Mouse (Mus musculus): ENCODE results near the gene Slc1a1.

Gene Slc1a1

DNA sequence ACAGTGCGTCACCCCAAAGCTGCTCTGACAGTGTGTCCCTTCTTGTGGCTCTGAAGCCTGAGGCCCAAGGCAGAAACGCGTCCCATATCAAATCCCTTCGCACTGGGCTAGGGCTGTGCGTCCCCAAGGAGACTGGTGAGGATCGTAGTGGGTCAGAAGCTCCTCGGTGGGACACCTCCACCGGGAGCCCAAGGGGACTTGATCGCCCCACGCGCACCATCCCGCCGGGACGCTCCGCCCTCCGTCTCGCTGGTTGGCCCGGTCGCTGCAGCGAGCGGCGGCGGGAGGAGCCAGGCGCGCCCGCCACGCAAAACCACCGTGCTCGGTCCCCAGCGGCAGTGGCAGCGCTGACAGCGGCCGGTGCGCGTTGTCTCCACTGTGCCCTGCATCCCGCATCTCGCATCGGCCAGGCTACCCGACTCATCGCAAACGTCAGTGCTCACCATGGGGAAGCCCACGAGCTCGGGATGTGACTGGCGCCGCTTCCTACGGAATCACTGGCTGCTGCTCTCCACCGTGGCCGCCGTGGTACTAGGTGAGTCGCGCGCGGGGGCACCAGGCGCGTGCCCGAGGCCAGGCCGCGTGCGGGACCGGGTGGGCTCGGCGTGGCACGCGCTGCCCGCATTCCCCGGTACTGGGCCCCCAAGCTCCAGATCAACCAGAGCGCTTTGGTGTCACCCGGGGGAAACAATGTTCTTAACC, at the start of gene Slc1a1:
Gene Slc1a1 (plus strand): TSS at position 252 of the 702 bp plus-strand sequence.
- DNase-seq, result peak; percentile 61

GRCm38 (mm10) chr19:28790196-28790595, 44.7 kb upstream of the Slc1a1 start:
- no peak for DNase-seq

- no peak for DNase-seq
Measured at GRCm38 (mm10) chr19:28793307-28793706, 41.5 kb upstream of the Slc1a1 start.

DNA sequence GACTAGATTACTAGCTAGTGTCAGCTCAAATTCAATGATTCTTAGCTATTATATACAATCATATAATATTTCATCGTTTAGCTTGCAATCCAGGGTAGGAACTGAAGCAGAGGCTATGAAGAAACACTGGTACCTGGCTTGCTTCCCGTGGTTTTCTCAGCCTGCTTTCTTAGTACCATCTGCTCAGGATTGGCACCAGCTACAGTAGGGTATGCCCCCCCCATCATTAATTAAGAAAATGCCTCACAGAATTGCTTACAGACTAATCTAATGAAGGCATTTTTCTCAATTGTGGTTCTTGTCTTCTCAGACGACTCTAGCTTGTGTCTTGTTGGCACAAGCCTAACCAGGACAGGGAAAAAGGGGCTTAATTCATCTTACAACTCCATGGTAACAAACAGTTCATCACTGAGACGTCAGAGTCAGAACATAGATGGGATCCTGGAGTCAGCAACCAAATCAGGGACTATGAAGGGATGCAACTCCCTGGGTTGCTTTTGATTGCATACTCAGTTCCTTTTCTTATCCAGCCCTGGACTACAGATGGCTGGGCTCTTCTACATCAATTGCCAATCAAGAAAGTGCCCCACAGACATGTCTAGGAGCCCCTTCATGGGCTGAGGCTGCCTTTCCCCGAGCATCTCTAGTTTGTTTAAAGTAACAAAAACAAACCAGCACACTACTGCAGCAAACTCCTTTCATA, 38.6 kb upstream of the Slc1a1 start:
- DNase-seq, result no peak

- DNase-seq, result no peak
Measured at GRCm38 (mm10) chr19:28796966-28797365, 37.9 kb upstream of the Slc1a1 start.

DNA sequence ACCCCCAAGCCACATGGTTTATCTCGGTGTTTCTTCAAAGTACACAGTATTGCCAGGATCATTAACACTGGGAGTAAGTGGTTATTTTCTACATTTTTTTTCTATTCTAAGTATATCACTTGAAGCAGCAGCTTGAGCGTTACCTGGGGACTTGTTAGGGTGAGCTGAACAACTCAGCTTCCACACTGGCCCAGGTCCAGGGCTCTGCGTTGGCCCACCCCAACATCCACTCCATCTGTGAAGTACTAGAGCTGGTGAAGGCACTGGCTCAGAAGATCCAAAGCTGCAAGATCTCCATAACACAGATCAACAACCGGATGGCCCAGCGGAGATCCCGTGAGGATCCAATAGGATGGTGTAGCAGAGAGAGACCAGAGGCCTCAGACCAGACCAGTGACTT, 37.2 kb upstream of the Slc1a1 start:
- DNase-seq, result no peak

DNA sequence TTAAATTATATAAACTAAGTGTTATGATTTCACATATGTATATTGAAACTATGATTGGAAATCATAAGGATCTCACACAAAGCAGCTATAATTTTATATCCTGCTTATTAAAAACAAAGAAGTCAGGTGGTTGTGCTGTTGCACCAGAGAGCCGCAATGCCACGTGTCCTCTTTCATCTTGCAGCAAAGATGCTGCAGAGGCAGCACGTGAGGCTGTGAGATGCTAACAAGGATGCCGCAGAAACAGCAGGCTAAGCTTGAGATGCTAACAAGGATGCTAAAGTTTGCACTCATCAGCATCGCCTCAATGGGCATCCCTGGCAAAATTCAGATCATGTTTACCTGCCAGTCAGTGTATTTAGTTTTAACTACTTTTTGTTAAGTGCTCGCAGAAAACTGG, 34.4 kb upstream of the Slc1a1 start:
- DNase-seq, result no peak

- DNase-seq, result no peak
Measured at GRCm38 (mm10) chr19:28806276-28806675, 28.6 kb upstream of the Slc1a1 start.

- DNase-seq, result no peak
Measured at GRCm38 (mm10) chr19:28806821-28807496, 27.9 kb upstream of the Slc1a1 start.

GRCm38 (mm10) chr19:28807497-28807871, 27.4 kb upstream of the Slc1a1 start:
- no peak for DNase-seq

DNA sequence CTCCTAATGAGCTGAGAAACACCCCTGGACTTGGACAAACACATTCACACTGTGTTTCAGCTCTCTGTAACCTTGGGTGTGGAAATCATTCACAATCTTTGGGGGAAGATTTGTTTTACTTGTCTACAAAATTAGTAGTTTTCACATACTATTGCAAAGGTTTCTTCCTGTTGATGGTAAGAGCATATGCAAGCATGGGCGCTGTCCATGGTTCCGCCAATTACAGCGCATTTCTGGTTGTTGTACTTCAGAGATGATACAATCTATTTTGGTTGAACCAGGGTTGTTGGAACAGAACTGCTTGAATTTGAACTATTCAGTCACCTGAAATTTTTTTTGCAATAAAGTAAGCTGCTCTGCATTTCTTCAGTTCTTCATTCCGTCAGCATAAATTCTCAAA, 16.6 kb upstream of the Slc1a1 start:
- peak; percentile 6 for DNase-seq

DNA sequence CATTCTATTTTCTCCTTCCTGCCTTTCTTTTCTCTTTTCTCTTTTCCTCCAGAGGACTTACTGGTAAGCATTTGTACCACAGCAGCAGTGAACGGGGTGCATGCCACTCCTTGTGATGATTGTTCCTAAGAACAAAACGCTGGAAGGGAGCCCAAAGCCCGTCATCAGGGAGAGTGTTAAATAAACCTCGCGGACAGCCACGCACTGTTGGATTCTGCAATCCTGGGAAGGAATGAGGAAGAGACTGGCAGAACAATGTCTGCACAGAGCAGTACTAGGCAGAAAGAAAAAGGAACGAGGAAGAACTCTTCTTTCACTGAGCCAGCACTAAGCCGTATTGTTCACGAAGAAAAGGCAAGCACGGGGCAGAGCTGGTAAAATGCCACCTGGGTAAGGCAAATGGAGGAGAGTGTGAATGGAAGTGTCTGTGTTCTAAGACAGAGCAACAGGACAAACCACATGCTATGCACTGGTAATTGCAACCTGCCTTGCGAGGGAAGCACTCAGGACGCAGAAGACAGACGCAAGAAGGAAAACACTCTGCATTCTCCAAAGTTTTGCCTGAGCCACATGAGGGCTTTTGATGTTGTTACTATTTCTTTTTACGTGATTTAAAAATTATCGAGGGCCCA, 7.0 kb upstream of the Slc1a1 start:
- DNase-seq, result peak; percentile 79

- peak; percentile 38 for DNase-seq
Measured at GRCm38 (mm10) chr19:28831324-28831723, 3.5 kb upstream of the Slc1a1 start.

GRCm38 (mm10) chr19:28832605-28833004, 2.2 kb upstream of the Slc1a1 start:
- DNase-seq, result no peak

DNA sequence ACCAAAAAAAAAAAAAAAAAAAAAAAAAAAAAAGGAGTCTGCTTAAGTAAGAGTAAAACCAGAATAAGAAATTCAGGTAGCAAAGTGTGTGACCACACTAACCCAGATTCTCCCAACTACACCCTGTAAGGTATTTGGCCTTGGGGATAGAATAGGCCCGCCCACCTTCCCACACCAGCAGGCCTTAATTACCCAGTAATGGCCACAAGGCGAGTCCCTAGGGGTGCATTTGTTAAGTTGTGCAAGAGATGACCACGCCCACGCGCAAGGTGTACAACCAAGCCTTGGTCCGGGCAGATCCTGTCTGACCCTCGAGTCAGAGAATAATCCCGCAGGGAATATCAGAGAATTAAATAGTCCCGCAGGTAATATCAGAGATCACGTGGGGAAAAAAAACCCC, 461 bp upstream of the Slc1a1 start:
- peak; percentile 15 for DNase-seq

GRCm38 (mm10) chr19:28835500-28835864, 633 bp downstream of the Slc1a1 start:
- no peak for DNase-seq

- no peak for DNase-seq
Measured at GRCm38 (mm10) chr19:28836116-28836515, 1.3 kb downstream of the Slc1a1 start.

DNA sequence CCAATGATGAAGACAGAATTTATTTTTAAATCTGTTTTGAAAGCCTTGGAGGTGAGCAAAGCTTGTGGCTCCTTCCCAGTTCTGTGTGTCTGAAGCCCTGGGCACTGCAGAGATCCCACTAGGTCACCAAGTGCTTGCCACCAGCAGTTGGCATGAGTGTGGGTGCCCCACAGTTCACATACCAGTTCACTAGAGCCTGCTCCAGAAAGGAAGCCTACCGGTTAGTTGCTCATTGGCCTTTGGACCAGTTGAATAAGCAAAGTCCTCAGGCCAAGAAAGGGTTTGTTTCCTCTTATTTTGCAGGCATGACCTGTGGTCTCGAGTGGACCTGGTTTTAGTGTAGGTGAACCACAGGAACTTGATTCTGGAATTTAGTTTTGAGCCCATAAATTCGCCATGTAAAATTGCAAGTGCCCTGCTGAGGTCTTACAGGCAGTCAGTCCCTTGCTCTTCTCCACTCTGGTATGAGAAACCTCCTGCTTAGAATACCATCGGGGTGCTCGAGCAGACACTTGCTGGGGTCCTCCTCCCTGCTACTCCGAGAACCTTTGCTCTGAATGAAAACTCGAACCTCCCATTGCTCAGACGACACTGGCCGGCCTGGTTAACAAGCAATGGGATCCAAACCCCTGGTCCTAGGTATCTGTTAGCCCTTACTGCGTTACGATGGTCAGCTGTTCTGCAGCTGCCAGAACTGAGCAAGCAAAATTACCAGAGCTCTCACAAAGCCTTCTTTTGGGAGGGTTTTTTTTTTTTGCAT, 2.0 kb downstream of the Slc1a1 start:
- no peak for DNase-seq

GRCm38 (mm10) chr19:28838796-28839195, 3.9 kb downstream of the Slc1a1 start:
- DNase-seq, result no peak

DNA sequence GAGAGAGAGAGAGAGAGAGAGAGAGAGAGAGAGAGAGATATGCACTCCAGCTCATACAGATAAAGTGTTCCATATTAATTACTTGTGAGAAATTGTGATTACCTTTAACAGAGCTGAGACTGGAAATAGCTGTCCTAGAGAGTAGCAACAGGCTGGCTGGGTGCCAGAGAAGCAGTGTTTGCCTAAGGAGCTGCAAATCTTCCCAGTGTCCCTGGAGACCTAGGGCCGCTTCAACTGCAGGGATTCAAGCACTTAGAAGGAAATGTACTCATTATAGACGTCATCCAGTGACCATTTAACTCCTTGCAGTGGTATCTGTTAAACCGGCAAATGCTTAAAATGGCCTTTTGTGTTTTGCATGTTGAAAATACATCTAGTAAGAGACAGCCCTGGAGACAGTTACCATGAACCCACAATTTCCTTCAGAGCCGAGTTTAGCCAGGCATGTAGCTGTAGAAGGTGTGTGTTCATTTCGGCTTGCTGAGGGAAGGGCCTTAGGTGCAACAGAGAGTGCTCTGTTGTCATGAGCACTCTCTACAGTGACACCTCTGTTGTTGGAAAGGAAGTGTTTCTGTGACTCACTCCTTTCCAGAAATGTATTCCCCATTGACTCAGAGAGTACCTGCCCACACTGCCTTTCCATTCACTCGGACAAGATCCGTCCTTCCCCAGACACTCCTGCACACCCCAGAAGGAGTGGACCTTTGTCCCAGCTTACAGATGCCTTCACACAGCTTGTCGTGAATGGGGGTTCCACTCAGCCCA, 10.3 kb downstream of the Slc1a1 start:
- no peak for DNase-seq

DNA sequence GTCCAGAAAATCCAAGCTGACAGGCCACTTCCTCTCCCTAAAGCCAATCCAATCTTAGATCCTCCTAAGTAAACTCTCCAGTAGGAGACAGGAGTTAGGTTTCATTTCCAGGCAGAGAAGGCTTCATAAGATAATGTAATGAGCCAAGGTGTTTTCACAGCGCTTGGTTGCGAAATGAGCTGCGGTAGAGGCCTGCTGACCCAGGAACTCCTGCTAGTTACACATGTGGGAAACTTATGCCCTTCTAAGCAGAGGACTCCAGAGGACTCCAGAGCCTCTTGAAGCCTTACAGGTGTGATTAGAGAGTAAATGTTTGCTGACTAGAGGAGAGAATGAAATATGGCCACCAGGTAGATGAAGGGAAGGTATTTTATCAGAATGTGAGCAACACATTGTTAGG, 15.7 kb downstream of the Slc1a1 start:
- no peak for DNase-seq

- no peak for DNase-seq
Measured at GRCm38 (mm10) chr19:28852001-28852400, 17.2 kb downstream of the Slc1a1 start.
